Comparison of ENCODE assay signal across 8 mouse cellular contexts in genomic region chr11:50325496-50326301, GRCm38 (mm10). TPM values are rescaled to one million over a fixed set of nuclear protein-coding genes. Genes with fewer than 3 reads are reported as not detected.
DNase-seq lines count a peak whose midpoint lies in the region; ATAC-seq lines count a peak whose summit lies in the region.

TSS of gene Canx (minus strand) at chr11:50325673.

- DNase-seq in adipocyte (ENCODE audit: low spot score) = peak; percentile 99
- peak; percentile 100 for DNase-seq in embryo, embryonic 10 days (ENCODE audit: low spot score)
- peak; percentile 94 for DNase-seq in gastrocnemius, postnatal 10 days
- peak; percentile 99 for DNase-seq in induced T-regulatory cell, adult 2 months (ENCODE audit: low read depth)
- peak; percentile 98 to 100 for DNase-seq in left cerebral cortex, adult 9 months (ENCODE audit: low spot score in 2 of 2)
- peak; percentile 97 for DNase-seq in right cerebral cortex, postnatal 14 days
- DNase-seq in urinary bladder, postnatal 36 days (ENCODE audit: low spot score in 2 of 2) = peak; percentile 98

- peak; percentile 93 for ATAC-seq in megakaryocyte progenitor cell, adult 5-6 weeks (replicated peaks; ENCODE audit: poor library complexity)

RNA-seq across cellular contexts. Expression of gene Canx, which starts in this region (rescaled TPM):
- total RNA-seq in gastrocnemius, postnatal 10 days (2021) = 100 to 1,000 TPM; 146 to 173 TPM
- total RNA-seq in megakaryocyte progenitor cell, adult 5-6 weeks (2015) = 500 and 518 TPM in 2 replicates
- 1,173 and 1,480 TPM in 2 replicates for total RNA-seq in megakaryocyte progenitor cell, adult 5-6 weeks (2017)

Comparison
In these comparisons a context has a peak if more than half of its experiments do, and no peak if none do; other contexts are left out.
1. Peak in every context shown above with its lines: DNase-seq and ATAC-seq.